Mouse (Mus musculus): ENCODE data around the gene Itfg1. TPM values are rescaled to one million over a fixed set of nuclear protein-coding genes. Genes with fewer than 3 reads are reported as not detected.
A peak's percentile ranks its signal among the peaks of the same experiment; 100 is the strongest.
"Not testable (repeated sequence)": the region's sequence is repeated elsewhere in the genome, so short reads cannot be mapped to it uniquely, and the experiment has no call there.

Gene Itfg1
- polyA plus RNA-seq (2015; fragmentation: Nextera tagmentation; extraction: Ambion mirVana), result 67.1 and 69.0 TPM in 2 replicates

DNA sequence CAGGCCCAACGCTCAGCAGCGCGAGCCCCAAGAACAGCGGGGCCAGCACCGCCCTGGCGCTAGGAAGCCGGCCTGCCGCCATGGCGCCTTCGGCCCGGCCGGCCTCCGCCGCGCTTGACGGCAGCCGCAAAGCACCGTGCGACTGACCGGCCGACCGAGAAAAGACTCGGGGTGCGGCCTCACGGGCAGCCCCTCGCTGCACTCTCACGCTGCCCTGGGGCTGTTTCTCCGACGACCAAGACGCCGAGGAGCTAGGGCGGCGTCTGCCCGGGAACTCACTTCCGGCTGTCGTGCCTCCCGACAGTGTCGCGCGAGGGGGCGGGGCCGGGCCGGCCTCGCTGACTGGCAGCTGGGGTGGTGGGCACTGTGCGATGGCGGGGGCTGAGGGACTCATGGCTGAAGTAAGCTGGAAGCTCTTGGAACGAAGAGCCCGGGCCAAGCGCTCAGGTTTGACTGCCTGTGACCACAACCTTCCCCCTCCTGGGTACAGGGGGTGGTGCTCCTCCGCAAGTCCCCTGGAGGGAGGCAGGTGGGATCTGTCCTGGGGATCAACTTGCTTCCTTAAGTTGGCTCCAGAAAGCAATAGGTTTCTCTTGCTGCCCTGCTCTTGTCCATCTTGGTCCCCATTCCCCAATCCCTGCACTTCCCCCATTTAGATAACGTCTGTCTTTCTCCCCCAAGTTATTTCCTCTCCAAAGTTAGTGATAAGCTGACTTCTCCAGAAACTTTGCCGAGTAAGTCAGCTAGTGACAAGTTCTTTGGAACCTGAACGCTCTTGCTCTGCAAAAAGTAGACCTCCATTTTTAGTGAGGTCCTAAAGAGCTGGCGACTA lies at the start of gene Itfg1, which contains the start of gene Phkb:
Itfg1 (minus strand) TSS at position 265 of the 832 bp plus-strand sequence.
Phkb (plus strand) TSS at position 303 of the 832 bp plus-strand sequence.
- Histone ChIP-seq H3K4me2 (peak within 1 kb of the TSS; percentile 67), H3K4me1 (peaks cover 7% of the 10 kb centered on the region), H3K36me3 (peaks cover 7% of the 10 kb centered on the region), H3K27me3 (no peaks in the 10 kb centered on the region), H3K27ac (peak within 1 kb of the TSS; percentile 98), H3K9ac (peak within 1 kb of the TSS; percentile 79), H3K9me3 (no peaks in the 10 kb centered on the region), H3K4me3 (peak within 1 kb of the TSS; percentile 83)
- WGBS, result under 1% methylated on average over 54 of the region's 54 CpGs
- ATAC-seq (ENCODE audit: insufficient number of reproducible peaks, low FRiP score, low TSS enrichment, low read depth), result peak; percentile 92

DNA sequence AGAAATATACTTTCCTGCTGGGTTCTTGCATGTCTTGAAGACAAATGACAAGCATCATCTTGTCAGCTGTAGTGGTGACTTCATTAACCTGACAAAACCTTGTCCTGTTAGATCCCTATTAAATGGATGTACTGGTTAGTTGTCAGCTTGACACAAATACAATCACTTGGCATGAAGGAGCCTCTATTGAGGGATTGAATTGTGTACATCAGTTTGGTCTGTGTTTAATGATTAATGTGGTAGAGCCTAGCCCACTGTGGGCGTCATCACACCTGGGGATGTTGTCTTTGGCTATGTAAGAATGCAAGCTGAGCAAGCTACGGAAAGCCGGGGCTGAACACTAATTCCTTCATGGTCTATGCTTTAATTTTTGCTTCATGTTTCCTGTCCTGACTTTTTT lies 44.1 kb upstream of the Itfg1 start:
- 93% methylated on average over 3 of the region's 3 CpGs for WGBS
- H3K9me3 ChIP-seq, result no peaks in the 10 kb centered on the region
- no peaks in the 10 kb centered on the region for H3K4me1 ChIP-seq
- no peak overlapping the region for H3K4me2 ChIP-seq
- no peaks in the 10 kb centered on the region for H3K27me3 ChIP-seq
- no peak overlapping the region for H3K27ac ChIP-seq
- H3K9ac ChIP-seq, result no peak overlapping the region
- H3K4me3 ChIP-seq, result no peak overlapping the region
- peaks cover 12% of the 10 kb centered on the region for H3K36me3 ChIP-seq
- no peak for ATAC-seq (ENCODE audit: insufficient number of reproducible peaks, low FRiP score, low TSS enrichment, low read depth)

DNA sequence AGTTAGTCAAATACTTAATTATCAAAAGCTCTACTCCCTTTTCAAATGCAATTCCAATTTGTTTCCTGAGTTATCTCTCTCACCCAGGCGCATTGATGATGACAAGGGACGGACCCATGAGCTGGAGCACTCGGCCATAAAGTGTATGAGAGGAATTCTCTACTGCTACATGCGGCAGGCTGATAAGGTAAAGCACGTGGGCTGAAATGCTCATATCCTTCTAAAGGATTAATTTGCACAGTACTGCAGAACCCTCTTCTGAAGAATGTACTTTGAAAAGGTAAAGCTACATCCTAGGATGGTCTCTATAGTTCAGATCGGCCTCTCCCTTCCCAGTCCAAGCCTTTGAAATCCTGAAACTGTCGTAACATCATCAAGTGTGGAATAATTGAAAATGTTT lies 38.9 kb upstream of the Itfg1 start:
- Histone ChIP-seq H3K9ac (no peak overlapping the region), H3K4me2 (no peak overlapping the region), H3K4me3 (no peak overlapping the region), H3K36me3 (peaks cover 16% of the 10 kb centered on the region), H3K4me1 (no peaks in the 10 kb centered on the region), H3K9me3 (no peaks in the 10 kb centered on the region), H3K27ac (no peak overlapping the region), H3K27me3 (no peaks in the 10 kb centered on the region)
- 93% methylated on average over 7 of the region's 7 CpGs for WGBS
- ATAC-seq (ENCODE audit: insufficient number of reproducible peaks, low FRiP score, low TSS enrichment, low read depth), result no peak

DNA sequence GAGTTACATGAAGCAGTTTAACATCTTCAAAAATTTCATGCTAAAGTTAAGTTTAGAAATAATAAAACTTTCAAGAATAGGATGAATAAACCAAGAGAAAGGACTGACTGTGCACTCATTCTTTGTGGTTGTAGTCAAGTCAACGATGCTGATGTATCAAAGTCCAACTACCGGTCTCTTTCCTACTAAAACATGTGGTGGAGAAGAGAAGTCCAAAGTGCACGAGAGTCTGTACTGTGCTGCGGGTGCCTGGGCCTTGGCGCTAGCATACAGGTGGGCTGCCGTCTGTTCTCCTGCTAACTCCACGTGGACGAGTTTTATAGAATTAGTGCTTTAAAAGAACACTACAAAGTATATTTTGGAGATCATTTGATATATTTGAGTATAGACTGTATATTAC lies 37.3 kb upstream of the Itfg1 start:
- 88% methylated on average over 8 of the region's 8 CpGs for WGBS

DNA sequence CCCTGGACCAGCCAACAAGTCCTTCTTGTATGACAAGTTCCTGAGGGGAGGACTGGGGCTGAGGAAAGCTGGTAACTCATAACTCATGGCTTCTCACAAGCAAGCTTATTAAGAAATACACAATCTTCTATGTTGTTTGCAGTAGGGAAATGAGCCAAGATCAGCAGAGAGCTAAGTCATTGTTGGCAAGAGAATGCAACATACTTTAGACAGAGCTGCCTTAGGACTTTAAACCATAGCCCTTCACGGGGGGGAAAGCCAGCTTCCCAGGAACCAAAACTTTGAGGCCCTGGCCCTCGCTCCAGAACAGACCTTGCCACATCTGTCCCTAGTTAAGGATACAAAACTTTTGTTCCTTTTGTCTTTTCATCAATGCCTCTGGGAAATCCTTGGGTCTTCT lies 30.9 kb upstream of the Itfg1 start:
- 42% methylated on average over 2 of the region's 2 CpGs for WGBS
- no peaks in the 10 kb centered on the region for H3K36me3 ChIP-seq
- H3K4me3 ChIP-seq, result no peak overlapping the region
- no peak overlapping the region for H3K9ac ChIP-seq
- peaks cover 10% of the 10 kb centered on the region for H3K4me1 ChIP-seq
- H3K4me2 ChIP-seq, result no peak overlapping the region
- ATAC-seq (ENCODE audit: insufficient number of reproducible peaks, low FRiP score, low TSS enrichment, low read depth), result no peak
- H3K27ac ChIP-seq, result peak overlapping the region; percentile 71
- no peaks in the 10 kb centered on the region for H3K27me3 ChIP-seq
- no peaks in the 10 kb centered on the region for H3K9me3 ChIP-seq

More for the DNA sequence above, 37.3 kb upstream of the Itfg1 start:
- Histone ChIP-seq H3K27me3 (no peaks in the 10 kb centered on the region), H3K4me3 (no peak overlapping the region), H3K4me2 (no peak overlapping the region), H3K9me3 (no peaks in the 10 kb centered on the region), H3K27ac (no peak overlapping the region), H3K9ac (no peak overlapping the region), H3K4me1 (no peaks in the 10 kb centered on the region), H3K36me3 (peaks cover 16% of the 10 kb centered on the region; the same call in 1 of the 2 replicates)
- ATAC-seq (ENCODE audit: insufficient number of reproducible peaks, low FRiP score, low TSS enrichment, low read depth), result no peak

DNA sequence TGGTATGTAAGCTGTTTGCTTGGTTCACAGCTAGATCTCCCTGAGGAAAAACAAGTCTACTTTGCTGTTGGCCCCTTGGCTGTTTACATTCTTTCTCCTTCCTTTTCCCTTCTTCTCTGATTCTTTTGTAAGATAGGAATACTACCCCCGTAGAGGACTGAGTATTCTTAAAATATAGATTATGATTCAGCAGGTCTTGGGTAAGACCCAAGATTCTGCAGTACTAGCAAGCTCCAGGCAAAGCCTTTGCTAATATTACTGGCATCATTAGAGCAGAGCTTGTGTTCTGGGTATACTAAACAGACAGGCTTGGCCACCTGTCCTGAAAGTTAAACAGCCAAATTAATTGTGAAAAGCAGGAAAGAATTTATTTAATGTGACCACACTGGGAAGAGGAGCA lies 21.7 kb upstream of the Itfg1 start:
- Histone ChIP-seq H3K36me3 (no peaks in the 10 kb centered on the region), H3K9ac (no peak overlapping the region), H3K9me3 (no peaks in the 10 kb centered on the region), H3K4me3 (no peak overlapping the region), H3K27ac (no peak overlapping the region), H3K4me2 (no peak overlapping the region), H3K4me1 (no peaks in the 10 kb centered on the region), H3K27me3 (no peaks in the 10 kb centered on the region)
- 78% methylated on average over 1 of the region's 1 CpGs for WGBS
- no peak for ATAC-seq (ENCODE audit: insufficient number of reproducible peaks, low FRiP score, low TSS enrichment, low read depth)

DNA sequence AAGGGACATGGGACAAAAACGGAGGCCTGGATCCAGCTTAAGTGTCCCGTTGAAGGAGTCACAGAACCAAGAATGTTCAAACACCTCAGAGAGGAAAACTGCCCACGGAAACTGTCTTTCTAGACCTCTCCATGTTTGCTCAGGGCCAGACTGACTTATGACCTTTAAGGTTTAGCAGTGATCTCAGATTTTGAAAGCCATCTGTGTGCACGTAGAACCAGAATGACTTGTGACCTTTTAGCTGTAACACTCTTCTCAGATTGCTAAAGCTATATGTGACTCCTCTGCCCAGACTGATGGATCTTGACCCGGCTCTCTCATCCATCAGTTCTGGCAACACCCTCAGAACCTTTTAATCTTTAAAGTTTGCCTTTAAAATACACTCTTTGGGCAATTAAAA lies 19.9 kb upstream of the Itfg1 start:
- Histone ChIP-seq H3K9me3 (no peaks in the 10 kb centered on the region), H3K4me3 (no peak overlapping the region), H3K4me2 (no peak overlapping the region), H3K27me3 (no peaks in the 10 kb centered on the region), H3K36me3 (no peaks in the 10 kb centered on the region), H3K27ac (no peak overlapping the region), H3K4me1 (no peaks in the 10 kb centered on the region), H3K9ac (no peak overlapping the region)
- 74% methylated on average over 5 of the region's 5 CpGs for WGBS
- no peak for ATAC-seq (ENCODE audit: insufficient number of reproducible peaks, low FRiP score, low TSS enrichment, low read depth)

DNA sequence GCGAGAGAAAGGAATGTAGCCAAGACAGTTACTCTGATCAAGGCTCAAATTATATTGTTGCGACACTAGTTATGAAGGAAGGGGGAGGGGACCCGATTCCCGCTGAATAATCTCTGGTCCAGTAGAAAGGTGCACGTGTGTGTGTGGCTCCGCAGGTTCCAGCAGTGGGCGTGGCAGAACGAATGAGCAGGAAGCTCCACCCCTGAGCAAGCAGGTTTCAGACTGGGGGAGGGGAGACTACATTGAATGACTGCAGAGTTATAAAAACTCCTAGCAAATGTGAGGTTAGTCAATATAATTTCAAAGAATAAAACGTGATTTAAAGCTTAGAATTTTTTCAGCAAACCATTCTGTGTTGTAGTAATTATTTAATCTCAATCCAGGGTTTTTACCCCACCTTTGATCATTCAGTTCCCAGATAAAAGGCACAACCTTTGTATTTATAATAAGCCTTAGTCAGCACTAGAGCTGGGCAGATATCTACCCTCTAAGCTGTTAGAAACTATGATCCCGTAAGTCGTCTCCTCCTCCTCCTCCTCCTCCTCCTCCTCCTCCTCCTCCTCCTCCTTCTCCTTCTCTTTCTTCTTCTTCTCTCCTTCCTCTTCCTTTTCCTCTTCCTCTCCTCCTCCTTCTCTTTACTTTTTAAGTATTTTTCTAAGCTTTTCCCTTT lies 16.6 kb upstream of the Itfg1 start:
- not testable (repeated sequence) for ATAC-seq (ENCODE audit: insufficient number of reproducible peaks, low FRiP score, low TSS enrichment, low read depth)

DNA sequence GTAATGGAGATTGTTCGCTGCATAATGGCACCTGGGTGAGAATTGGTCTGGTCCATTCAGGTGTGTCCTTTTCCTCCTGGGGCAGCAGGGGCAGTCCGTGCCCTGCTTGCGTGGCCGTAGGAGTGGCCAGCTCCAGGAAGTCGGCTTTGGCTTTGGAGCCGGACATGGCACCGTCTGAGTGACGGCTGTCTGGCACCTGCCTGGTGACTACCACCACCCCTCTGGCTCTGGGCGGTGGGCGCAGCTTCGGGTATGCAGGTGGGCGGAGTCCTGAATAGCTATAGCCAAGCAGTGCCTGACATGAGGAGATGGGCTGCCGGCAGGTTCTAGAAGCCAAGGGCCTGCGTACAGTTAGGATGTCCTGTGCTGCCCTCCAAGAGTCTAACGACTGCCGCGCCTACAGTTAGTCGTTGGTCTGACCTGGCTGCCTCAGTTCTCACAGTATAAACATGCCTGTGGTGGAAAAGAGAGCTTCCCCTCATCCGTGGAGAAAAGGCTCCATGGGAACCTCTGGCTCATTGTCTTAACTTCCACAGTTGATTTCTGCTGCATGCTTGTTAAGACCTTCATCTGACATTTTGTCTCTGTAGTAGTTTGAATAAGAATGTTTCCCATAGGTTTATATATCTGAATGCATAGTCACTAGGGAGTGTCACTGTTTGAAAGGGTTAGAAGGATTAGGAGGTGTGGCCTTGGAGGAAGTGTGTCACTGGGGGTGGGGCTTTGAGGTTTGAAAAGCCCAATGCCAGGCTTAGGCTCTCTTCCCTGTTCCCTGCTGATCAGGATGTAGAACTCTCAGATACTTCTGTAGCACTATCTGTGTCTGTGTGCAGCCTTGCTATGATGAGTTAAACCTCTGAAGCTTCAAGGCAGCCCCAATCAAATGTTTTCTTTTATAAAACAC lies 13.8 kb upstream of the Itfg1 start:
- Histone ChIP-seq H3K4me1 (no peaks in the 10 kb centered on the region), H3K27me3 (no peaks in the 10 kb centered on the region), H3K36me3 (no peaks in the 10 kb centered on the region), H3K9me3 (no peaks in the 10 kb centered on the region), H3K9ac (no peak overlapping the region), H3K4me2 (no peak overlapping the region), H3K27ac (no peak overlapping the region), H3K4me3 (no peak overlapping the region)
- no peak for ATAC-seq (ENCODE audit: insufficient number of reproducible peaks, low FRiP score, low TSS enrichment, low read depth)
- WGBS, result 86% methylated on average over 19 of the region's 19 CpGs

More for the DNA sequence above, 16.6 kb upstream of the Itfg1 start:
- H3K27me3 ChIP-seq, H3K4me3 ChIP-seq, H3K4me2 ChIP-seq, H3K9ac ChIP-seq, H3K9me3 ChIP-seq, H3K27ac ChIP-seq, H3K36me3 ChIP-seq, H3K4me1 ChIP-seq: not testable (repeated sequence)
- 40% methylated on average over 11 of the region's 11 CpGs for WGBS

DNA sequence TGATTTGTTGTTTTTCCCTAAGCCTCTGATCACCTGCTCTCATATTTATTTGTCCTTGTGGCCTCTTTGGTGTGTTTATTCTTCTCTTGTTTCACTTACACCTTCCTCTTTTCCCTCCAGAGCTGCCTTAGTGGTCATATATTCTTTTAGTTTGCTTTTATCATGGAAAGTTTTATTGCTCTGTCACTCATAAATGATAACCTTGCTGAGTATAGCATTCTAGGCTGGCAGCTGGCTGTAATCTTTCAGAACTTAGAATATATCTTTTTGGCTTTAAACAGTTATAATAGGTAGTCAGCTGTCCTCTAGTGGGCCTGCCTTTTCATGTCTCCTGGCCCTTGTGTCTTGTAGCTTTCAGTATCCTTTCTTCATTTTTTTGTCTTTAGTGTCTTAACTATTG lies 5.2 kb upstream of the Itfg1 start:
- H3K4me2 ChIP-seq, result no peak overlapping the region
- no peak for ATAC-seq (ENCODE audit: insufficient number of reproducible peaks, low FRiP score, low TSS enrichment, low read depth)

DNA sequence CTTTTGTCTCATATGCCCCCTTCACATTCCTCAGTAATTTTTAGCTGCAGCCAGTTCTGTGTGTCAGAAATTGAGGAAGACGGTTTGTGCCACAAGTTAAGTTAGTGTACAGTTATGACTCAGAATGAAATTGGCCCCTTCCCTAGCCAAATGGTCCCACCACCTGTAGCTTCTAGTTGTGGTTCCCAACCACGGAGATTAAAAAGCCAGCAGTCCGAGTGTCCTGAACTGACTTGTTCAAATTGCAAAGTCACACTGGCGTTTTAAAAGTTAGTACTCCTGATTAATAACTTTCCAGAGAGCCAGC lies 721 bp upstream of the Itfg1 start:
- Histone ChIP-seq H3K36me3 (peaks cover 6% of the 10 kb centered on the region), H3K27ac (peak overlapping the region; percentile 98), H3K4me2 (peak overlapping the region; percentile 67), H3K9ac (peak overlapping the region; percentile 79), H3K27me3 (no peaks in the 10 kb centered on the region), H3K4me1 (peaks cover 7% of the 10 kb centered on the region), H3K9me3 (no peaks in the 10 kb centered on the region), H3K4me3 (peak overlapping the region; percentile 83)
- no peak for ATAC-seq (ENCODE audit: insufficient number of reproducible peaks, low FRiP score, low TSS enrichment, low read depth)
- 4% methylated on average over 4 of the region's 4 CpGs for WGBS

More for the DNA sequence above, 5.2 kb upstream of the Itfg1 start:
- Histone ChIP-seq H3K9me3 (no peaks in the 10 kb centered on the region), H3K27me3 (no peaks in the 10 kb centered on the region), H3K27ac (no peak overlapping the region), H3K4me3 (no peak overlapping the region), H3K36me3 (0 out of 2 replicates have a peak, but pooled peaks cover 7% of the 10 kb centered on the region), H3K4me1 (no peaks in the 10 kb centered on the region; the same call in 1 of the 2 replicates), H3K9ac (no peak overlapping the region)
